Mouse (Mus musculus): ENCODE data around the gene Parp11. TPM values are rescaled to one million over a fixed set of nuclear protein-coding genes. Genes with fewer than 3 reads are reported as not detected.

Gene Parp11
- polyA plus RNA-seq (2016; fragmentation: Nextera tagmentation; extraction: Ambion mirVana) = 31.4 and 33.4 TPM in 2 replicates

DNA sequence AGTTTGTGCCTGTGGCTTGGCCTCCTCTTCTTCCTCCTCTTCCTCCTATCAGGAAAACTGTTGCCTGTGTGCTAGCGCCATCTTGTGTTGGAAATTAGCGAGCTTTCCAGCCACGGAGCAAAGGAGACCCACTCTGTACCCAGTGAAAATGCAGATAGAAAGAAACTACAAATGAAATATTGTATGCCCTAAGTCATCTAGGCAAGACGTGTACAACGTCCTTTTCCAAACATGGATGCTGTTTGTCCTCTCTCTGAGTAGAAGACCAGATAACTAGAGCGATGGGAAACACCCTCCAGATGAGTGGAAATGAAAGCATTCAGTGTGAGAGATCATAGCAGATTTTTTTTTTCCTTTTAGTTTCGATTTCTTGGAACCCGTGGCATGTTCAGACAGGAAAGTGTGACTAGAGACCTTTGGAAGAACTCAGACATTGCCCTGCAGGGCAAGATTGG, at the start of gene Parp11:
Gene Parp11, plus strand, starts transcription at position 405 of the 455 bp plus-strand sequence.
- no peaks in the 10 kb centered on the region for H3K36me3 ChIP-seq (replicated peaks)
- peak; percentile 69 for DNase-seq (ENCODE audit: low spot score)
- H3K9me3 ChIP-seq = no peaks in the 10 kb centered on the region
- peaks cover 35% of the 10 kb centered on the region for H3K27me3 ChIP-seq (replicated peaks; ENCODE audit: low read depth, poor library complexity, severe bottlenecking)
- H3K27ac ChIP-seq (replicated peaks) = no peak within 1 kb of the TSS
- H3K4me3 ChIP-seq = no peak within 1 kb of the TSS
- WGBS = 20% methylated on average over 8 of the region's 8 CpGs
- H3K4me1 ChIP-seq = peaks cover 25% of the 10 kb centered on the region

DNA sequence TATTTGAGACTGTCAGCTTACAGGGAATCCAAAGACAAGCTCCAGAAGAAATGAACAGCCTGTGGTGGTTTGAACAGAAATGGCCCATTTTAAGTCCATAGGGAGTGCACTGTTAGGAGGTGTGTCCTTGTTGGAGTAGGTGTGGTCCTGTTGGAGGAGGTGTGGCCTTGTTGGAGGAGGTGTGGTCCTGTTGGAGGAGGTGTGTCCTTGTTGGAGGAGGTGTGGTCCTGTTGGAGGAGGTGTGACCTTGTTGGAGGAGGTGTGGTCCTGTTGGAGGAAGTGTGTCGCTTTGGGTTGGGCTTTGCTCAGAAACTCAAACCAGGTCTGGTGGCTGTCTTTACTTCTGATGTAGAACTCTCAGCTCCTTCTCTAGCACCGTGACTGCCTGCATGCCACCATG, 48.6 kb upstream of the Parp11 start:
- no peak for DNase-seq (ENCODE audit: low spot score)
- H3K9me3 ChIP-seq = no peaks in the 10 kb centered on the region
- H3K4me3 ChIP-seq = no peak overlapping the region
- no peaks in the 10 kb centered on the region for H3K27me3 ChIP-seq (replicated peaks; ENCODE audit: low read depth, poor library complexity, severe bottlenecking)
- H3K27ac ChIP-seq (replicated peaks) = no peak overlapping the region
- H3K4me1 ChIP-seq = peaks cover 16% of the 10 kb centered on the region
- H3K36me3 ChIP-seq (replicated peaks) = no peaks in the 10 kb centered on the region
- 53% methylated on average over 2 of the region's 2 CpGs for WGBS

GRCm38 (mm10) chr6:127401419-127401818, 45.2 kb upstream of the Parp11 start:
- 77% methylated on average over 3 of the region's 3 CpGs for WGBS
- Histone ChIP-seq H3K27ac (replicated peaks) (no peak overlapping the region), H3K4me1 (peaks cover 9% of the 10 kb centered on the region; the same call in 1 of the 2 replicates), H3K36me3 (replicated peaks) (no peaks in the 10 kb centered on the region), H3K27me3 (replicated peaks; ENCODE audit: low read depth, poor library complexity, severe bottlenecking) (no peaks in the 10 kb centered on the region), H3K4me3 (no peak overlapping the region), H3K9me3 (no peaks in the 10 kb centered on the region)
- no peak for DNase-seq (ENCODE audit: low spot score)

GRCm38 (mm10) chr6:127404070-127404810, 42.4 kb upstream of the Parp11 start:
- Histone ChIP-seq H3K27me3 (replicated peaks; ENCODE audit: low read depth, poor library complexity, severe bottlenecking) (no peaks in the 10 kb centered on the region), H3K4me3 (no peak overlapping the region), H3K36me3 (replicated peaks) (no peaks in the 10 kb centered on the region), H3K27ac (replicated peaks) (no peak overlapping the region), H3K4me1 (peaks cover 9% of the 10 kb centered on the region), H3K9me3 (no peaks in the 10 kb centered on the region)
- DNase-seq (ENCODE audit: low spot score) = no peak
- 68% methylated on average over 13 of the region's 13 CpGs for WGBS

DNA sequence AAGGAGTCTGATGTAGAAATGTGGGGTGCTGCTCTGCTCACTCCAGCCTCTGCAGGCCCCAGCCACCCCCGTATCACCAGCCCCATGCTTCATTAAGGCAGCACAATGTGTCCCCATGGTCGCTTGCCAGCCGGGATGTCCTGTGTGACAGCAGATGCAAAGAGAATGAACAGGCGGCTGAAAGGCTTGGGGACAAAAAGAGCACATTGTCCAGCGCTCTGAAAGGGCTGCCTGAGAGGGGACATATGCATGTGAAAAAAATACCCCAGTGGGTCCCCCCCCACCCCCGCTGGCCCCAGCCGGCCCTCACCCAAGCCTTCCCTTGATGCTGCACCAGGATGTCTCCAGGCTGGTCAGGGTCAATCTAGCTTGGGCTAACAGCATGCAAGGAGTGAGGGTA, 41.0 kb upstream of the Parp11 start:
- Histone ChIP-seq H3K4me1 (peaks cover 9% of the 10 kb centered on the region), H3K27me3 (replicated peaks; ENCODE audit: low read depth, poor library complexity, severe bottlenecking) (no peaks in the 10 kb centered on the region), H3K36me3 (replicated peaks) (no peaks in the 10 kb centered on the region), H3K9me3 (no peaks in the 10 kb centered on the region), H3K4me3 (no peak overlapping the region), H3K27ac (replicated peaks) (no peak overlapping the region; the same call in 1 of the 2 replicates)
- 48% methylated on average over 7 of the region's 7 CpGs for WGBS
- DNase-seq (ENCODE audit: low spot score) = no peak

- peaks cover 9% of the 10 kb centered on the region for H3K4me1 ChIP-seq
- H3K36me3 ChIP-seq (replicated peaks) = no peaks in the 10 kb centered on the region
- H3K9me3 ChIP-seq = no peaks in the 10 kb centered on the region
- no peaks in the 10 kb centered on the region for H3K27me3 ChIP-seq (replicated peaks; ENCODE audit: low read depth, poor library complexity, severe bottlenecking)
- no peak overlapping the region for H3K4me3 ChIP-seq
- H3K27ac ChIP-seq (replicated peaks) = no peak overlapping the region
- 63% methylated on average over 4 of the region's 4 CpGs for WGBS
- no peak for DNase-seq (ENCODE audit: low spot score)
These were observed 38.9 kb upstream of the Parp11 start for GRCm38 (mm10) chr6:127407742-127408141.

GRCm38 (mm10) chr6:127417525-127418184, 29.0 kb upstream of the Parp11 start:
- no peak overlapping the region for H3K27ac ChIP-seq (replicated peaks)

GRCm38 (mm10) chr6:127418322-127418721, 28.3 kb upstream of the Parp11 start:
- H3K36me3 ChIP-seq (replicated peaks) = no peaks in the 10 kb centered on the region

More at GRCm38 (mm10) chr6:127417525-127418184, 29.0 kb upstream of the Parp11 start:
- peaks cover 4% of the 10 kb centered on the region; the same call in 1 of the 2 replicates for H3K27me3 ChIP-seq (replicated peaks; ENCODE audit: low read depth, poor library complexity, severe bottlenecking)
- H3K36me3 ChIP-seq (replicated peaks) = no peaks in the 10 kb centered on the region
- 0 out of 2 replicates have a peak, but pooled peaks cover 2% of the 10 kb centered on the region for H3K9me3 ChIP-seq
- WGBS = 67% methylated on average over 12 of the region's 12 CpGs
- no peak for DNase-seq (ENCODE audit: low spot score)
- H3K4me1 ChIP-seq = peaks cover 10% of the 10 kb centered on the region
- no peak overlapping the region for H3K4me3 ChIP-seq

GRCm38 (mm10) chr6:127420115-127420514, 26.5 kb upstream of the Parp11 start:
- H3K36me3 ChIP-seq (replicated peaks) = no peaks in the 10 kb centered on the region
- no peaks in the 10 kb centered on the region for H3K9me3 ChIP-seq
- H3K4me3 ChIP-seq = no peak overlapping the region
- peaks cover 10% of the 10 kb centered on the region for H3K4me1 ChIP-seq
- H3K27me3 ChIP-seq (replicated peaks; ENCODE audit: low read depth, poor library complexity, severe bottlenecking) = peaks cover 4% of the 10 kb centered on the region; the same call in 1 of the 2 replicates
- WGBS = 68% methylated on average over 2 of the region's 2 CpGs
- H3K27ac ChIP-seq (replicated peaks) = no peak overlapping the region
- DNase-seq (ENCODE audit: low spot score) = no peak

More at GRCm38 (mm10) chr6:127418322-127418721, 28.3 kb upstream of the Parp11 start:
- Histone ChIP-seq H3K27ac (replicated peaks) (no peak overlapping the region), H3K4me3 (no peak overlapping the region), H3K9me3 (0 out of 2 replicates have a peak, but pooled peaks cover 2% of the 10 kb centered on the region), H3K27me3 (replicated peaks; ENCODE audit: low read depth, poor library complexity, severe bottlenecking) (peaks cover 4% of the 10 kb centered on the region; the same call in 1 of the 2 replicates), H3K4me1 (peaks cover 10% of the 10 kb centered on the region)
- WGBS = 76% methylated on average over 2 of the region's 2 CpGs
- DNase-seq (ENCODE audit: low spot score) = no peak

GRCm38 (mm10) chr6:127425095-127425494, 21.5 kb upstream of the Parp11 start:
- WGBS = 85% methylated on average over 5 of the region's 5 CpGs
- DNase-seq (ENCODE audit: low spot score) = no peak
- Histone ChIP-seq H3K4me1 (no peaks in the 10 kb centered on the region), H3K27ac (replicated peaks) (no peak overlapping the region), H3K9me3 (no peaks in the 10 kb centered on the region), H3K27me3 (replicated peaks; ENCODE audit: low read depth, poor library complexity, severe bottlenecking) (peaks cover 2% of the 10 kb centered on the region; the same call in 1 of the 2 replicates), H3K4me3 (no peak overlapping the region), H3K36me3 (replicated peaks) (no peaks in the 10 kb centered on the region)

DNA sequence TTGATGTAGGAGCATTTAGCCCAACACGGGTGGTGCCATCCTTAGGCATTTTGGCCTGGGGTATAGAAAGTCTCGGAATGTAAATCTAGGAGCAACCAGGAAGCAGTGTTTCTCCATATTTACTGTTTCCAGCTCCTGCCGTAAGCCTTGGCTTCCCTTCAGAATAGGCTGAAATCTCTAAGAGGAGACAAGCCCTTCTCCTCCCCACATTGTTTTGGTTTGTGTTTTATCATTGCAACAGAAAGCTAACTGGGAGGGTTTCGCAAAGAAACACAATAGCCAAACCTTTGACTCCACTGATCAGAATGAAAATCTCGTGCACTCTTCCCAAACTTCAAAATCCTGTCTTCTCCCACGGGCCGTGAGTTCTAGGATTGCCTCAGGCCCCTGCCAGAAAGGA, 15.9 kb upstream of the Parp11 start:
- Histone ChIP-seq H3K4me3 (no peak overlapping the region), H3K4me1 (no peaks in the 10 kb centered on the region), H3K36me3 (replicated peaks) (no peaks in the 10 kb centered on the region), H3K27ac (replicated peaks) (no peak overlapping the region), H3K27me3 (replicated peaks; ENCODE audit: low read depth, poor library complexity, severe bottlenecking) (no peaks in the 10 kb centered on the region), H3K9me3 (no peaks in the 10 kb centered on the region)
- WGBS = 79% methylated on average over 7 of the region's 7 CpGs
- DNase-seq (ENCODE audit: low spot score) = no peak

DNA sequence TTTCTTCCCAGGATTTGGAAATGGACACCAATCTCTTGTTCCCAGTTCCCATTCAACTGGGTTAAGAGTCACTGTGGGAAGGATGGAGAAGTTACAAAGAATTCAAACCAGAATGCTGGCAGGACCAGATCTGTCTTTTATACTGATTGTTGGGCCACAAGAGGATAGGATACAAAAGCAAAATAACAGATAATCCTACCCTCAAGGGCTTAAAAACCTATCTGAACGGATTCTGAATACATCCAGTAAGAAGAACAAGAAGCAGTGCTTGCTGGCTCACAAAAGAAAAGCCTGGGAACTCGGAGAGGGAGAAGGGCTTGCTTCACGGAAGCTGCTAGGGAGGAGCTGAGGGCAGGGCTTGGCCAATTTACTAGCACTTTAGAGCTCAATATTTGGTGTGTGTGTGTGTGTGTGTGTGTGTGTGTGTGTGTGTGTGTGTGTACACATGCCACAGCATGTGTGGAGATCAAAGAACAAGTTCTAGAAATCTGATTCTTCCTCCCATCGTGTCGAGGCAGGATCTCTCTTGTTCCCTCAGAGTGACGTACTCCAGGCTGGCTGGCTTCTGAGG, 15.4 kb upstream of the Parp11 start:
- Histone ChIP-seq H3K4me1 (no peaks in the 10 kb centered on the region), H3K36me3 (replicated peaks) (no peaks in the 10 kb centered on the region), H3K9me3 (no peaks in the 10 kb centered on the region), H3K27ac (replicated peaks) (no peak overlapping the region), H3K27me3 (replicated peaks; ENCODE audit: low read depth, poor library complexity, severe bottlenecking) (no peaks in the 10 kb centered on the region), H3K4me3 (no peak overlapping the region)
- no peak for DNase-seq (ENCODE audit: low spot score)
- WGBS = 64% methylated on average over 6 of the region's 6 CpGs
